Mouse (Mus musculus) lung, postnatal 25 days (tissue): ENCODE results near the gene Tpcn1.
A peak's percentile ranks its signal among the peaks of the same experiment; 100 is the strongest.

Experiments used
- DNase-seq: peaks from one replicate; pipeline ENCODE4 v3.0.0; 2022; ENCODE audit warnings: low spot score

Gene Tpcn1

DNA sequence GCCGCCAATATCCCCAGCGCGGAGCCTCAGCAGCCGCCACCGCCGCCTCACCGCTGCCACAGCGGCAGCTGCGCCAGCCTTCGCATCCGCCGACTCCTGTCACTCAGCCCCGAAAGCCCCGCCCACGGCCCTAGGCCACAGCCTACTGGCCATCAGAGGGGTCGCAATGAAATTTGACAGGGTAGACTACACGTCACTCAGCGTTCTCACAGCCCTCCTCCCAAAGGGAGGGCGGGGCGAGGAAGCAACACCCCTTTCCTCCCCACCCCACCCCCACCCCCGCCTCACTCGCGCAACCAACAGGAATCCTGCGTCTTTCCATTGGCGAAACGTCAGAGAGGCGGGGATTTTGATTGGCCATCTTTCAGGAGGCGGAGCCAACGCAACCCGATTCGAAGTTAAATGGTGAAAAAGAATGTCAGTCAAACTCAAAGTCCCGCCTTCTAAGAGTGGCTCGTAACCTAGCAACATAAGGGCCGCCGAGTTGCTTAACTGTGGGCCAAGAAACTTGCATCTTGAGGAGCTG is at the start of gene Tpcn1, which contains the start of gene Iqcd:
Gene Tpcn1 (minus strand): TSS at position 105 of the 526 bp plus-strand sequence.
Gene Iqcd (plus strand): TSS at position 448 of the 526 bp plus-strand sequence.
- DNase-seq: peak; percentile 99

DNA sequence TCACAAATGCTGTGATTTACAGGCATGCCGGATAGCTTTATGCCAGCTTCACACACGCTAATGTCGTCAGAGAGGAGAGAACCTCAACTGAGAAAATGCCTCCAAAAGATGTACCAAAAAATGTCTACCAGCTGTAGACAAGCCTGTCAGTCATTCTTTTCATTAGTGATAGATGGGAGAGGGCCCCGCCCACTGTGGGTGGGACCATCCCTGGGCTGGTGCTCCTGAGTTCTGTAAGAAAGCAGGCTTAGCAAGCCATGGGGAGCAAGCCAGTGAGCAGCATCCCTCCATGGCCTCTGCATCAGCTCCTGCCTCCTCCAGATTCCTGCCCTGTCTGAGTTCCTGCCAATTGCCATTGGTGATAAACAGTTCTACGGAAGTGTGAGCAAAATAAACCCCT is 47.2 kb upstream of the Tpcn1 start:
- no peak for DNase-seq

- DNase-seq: no peak
These were observed 46.4 kb upstream of the Tpcn1 start for GRCm38 (mm10) chr5:120634860-120635259.

- DNase-seq: no peak
These were observed 45.7 kb upstream of the Tpcn1 start, which contains the start of gene Cfap73 for GRCm38 (mm10) chr5:120634131-120634530. TSS of gene Cfap73 (minus strand) at chr5:120634235.

DNA sequence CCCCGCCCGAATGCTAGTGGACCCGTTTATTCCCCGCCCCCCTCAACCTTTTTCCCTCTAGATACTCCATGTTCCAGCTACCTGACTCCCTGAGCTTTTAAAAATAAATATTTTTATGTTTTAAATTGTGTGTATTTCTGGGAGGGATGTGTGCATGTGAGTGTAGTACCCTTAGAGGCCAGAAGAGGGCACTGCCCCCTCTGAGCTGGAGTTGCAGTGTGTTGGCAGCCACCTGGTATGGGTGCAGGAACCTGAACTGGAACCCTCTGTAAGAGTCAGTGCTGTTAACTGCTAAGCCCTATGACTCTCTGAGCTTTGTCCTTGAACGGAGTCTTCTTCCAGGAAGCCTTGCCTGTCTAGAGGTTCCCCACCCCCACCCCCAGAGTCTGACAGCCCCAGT is 43.4 kb upstream of the Tpcn1 start:
- DNase-seq: no peak

- DNase-seq: no peak
These were observed 42.7 kb upstream of the Tpcn1 start for GRCm38 (mm10) chr5:120631128-120631527.

DNA sequence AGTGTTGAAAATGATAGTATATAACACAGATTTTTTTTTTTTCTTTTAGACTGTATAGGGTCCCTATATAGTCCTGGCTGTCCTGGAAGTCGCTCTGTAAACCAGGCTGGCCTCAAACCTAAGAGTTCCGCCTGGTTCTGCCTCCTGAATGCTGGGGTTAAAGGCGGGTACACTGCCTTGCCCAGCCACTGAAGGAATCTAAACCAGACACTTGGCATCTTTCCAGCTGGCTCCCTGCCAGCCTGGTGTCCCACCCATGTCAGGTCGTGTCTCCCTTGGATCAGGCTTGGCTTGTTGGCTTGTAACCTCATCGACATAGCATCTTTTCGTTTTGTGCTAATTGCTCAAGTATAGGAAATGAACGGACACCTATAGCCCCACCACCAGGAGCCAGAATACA is 40.2 kb upstream of the Tpcn1 start:
- DNase-seq: no peak

GRCm38 (mm10) chr5:120627515-120628300 is 39.2 kb upstream of the Tpcn1 start:
- DNase-seq: no peak

- DNase-seq: no peak
These were observed 37.9 kb upstream of the Tpcn1 start for GRCm38 (mm10) chr5:120626399-120626798.

DNA sequence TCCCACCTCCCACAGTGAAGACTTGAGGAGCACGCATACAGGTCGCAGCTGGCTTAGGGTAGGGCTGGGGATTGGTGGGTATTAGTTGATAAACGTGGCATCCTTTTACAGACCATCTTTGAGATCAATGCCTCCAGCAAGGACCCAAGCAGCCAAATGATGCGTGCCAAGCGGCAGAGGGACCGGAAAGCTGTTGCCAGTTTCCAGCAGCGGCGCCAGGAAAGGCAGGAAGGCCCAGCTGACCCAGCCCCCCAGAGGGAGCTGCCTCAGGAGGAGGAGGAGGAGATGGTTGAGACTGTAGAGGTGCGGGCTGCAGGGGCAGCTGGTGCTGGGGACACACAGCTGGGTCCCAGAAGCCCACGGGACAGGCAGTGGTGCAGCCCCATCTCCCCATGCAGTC is 36.0 kb upstream of the Tpcn1 start:
- no peak for DNase-seq

DNA sequence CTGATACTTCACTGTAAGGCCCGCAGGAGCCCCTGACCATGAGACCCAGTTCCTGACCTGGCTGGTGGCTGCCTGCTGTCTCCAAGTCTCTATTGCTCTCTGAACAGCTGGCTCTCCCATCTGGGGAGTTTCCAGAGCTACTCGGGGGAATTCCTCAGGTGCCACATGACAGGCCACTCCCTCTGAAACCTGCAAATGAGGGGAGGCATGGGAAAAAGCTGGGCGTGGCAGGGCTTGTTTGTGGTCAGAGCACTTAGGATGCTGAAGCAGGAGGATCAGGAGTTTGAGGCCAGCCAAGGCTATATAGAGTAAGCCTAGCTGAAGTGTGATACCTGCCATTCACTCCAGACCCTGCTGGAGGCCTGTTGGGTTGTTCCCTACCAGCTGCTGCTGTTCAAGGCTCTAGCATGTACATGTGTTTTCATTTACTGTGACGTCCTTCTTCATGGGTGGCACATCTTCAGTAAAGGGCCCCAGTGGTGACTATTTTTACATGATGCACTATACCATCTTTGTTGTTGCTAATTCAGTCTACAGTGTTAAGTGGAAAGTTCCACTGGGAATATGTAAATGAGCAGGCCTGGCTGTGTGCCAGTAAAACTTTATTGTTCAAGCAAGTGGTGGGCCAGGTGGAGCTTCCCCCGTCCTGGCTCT is 33.9 kb upstream of the Tpcn1 start:
- DNase-seq: no peak

DNA sequence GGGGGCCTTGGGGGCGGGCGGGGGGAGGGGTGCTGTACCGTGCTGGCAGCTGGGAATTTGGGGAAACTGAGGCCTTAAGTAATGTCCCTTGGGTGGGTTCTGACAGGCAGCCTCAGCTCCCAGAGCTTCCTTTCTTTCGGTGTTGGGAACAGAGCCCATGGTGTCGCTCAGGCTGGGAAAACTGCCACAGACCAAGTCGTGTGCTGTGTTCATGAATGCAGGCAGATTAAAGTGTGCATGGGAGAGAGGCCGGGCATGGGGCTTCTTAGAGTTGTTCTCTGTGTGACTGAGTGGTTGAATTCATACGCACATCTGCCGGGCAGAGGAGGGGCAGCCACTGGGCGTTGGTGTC is 33.3 kb upstream of the Tpcn1 start:
- DNase-seq: no peak

GRCm38 (mm10) chr5:120621078-120621765 is 32.7 kb upstream of the Tpcn1 start:
- DNase-seq: no peak

DNA sequence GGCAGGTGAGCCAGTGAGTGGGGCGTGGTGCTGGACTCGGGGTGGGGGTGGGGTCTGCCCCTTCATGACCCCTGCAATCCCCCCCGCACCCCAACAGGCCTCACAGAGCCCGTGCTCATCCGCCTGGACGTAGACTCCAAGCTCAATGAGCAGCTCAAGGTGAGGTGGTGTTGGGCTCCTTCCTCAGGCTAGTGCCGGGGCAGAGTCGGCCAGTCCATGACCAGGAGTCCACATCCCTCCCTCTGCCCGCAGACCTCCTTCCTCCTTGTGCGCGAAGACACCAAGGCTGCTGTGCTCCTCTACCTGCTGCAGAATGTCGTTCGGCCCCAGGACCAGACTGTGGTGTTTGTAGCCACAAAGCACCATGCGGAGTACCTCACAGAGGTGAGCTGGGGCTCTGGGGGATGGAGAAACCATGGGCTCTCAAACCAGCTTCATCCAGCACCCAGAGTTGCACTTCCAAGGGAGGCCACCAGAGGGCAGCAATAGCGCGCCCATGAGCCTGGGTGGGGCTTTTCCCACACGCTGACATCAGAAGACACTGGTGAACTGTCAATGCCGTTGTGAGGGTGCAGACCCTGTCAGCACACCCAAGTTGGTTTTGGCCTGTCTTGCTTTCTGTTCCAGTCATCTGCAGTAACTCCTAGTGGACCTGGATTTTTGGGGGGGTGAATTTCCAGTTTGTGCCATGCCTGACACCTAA is 32.1 kb upstream of the Tpcn1 start:
- peak; percentile 70 for DNase-seq

- DNase-seq: peak; percentile 31
These were observed 30.7 kb upstream of the Tpcn1 start for GRCm38 (mm10) chr5:120619201-120619600.

- DNase-seq: no peak
These were observed 30.3 kb upstream of the Tpcn1 start for GRCm38 (mm10) chr5:120618778-120619177.

- no peak for DNase-seq
These were observed 27.4 kb upstream of the Tpcn1 start for GRCm38 (mm10) chr5:120615903-120616302.

DNA sequence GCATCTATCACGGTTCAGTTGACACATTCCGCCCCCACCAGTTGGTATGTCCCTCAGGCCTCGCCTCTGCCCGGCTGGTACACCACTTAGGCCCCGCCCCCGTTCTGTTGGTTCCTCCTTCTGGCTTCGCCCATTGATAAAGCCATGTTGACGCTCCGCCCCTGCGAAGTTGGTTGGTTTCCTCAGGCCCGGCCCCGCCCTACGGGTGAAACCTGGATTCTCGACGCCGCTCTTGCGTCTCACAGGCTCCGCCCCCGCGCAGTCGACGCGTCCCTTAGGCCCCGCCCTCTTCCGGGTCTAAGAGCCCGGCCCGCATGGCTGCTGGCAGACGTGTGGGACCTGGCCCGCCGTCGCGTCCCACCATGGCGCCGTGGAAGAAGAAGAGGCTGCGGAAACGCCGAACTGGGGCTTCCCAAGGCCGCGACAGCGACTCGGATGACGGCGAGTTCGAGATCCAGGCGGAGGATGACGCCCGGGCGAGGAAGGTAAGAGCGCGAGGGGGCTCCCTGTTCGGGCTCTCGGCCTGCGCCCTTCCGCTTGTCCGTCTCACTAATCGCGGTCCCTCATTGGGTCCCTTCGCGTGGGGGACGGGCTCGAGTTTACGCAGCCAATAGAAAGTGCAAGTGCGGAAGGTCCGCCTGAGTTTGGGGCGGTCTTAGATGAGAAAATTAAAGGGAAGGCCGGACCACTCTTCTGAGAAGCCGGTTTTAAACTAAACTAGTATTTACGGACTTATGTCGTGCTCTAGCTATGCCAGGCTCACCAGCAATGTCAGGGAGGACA is 24.5 kb upstream of the Tpcn1 start:
- peak; percentile 100 for DNase-seq

DNA sequence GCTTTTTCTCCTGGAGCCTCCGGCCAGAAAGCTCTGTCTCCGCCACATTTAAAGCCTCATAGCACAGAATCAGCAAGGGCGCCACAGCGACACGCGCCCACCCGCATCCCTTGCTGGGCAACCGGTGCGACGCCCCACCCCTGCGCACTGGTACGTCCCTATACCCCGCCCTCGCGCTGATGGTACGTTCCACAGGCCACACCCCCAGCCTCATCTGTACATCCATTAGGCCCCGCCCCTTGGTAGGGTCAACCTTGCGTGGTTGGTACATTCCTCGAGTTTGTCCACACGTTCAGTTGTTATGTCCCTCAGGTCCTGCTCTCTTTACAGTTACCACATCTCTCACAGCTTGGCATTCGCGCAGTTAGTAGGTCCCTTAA is 24.0 kb upstream of the Tpcn1 start, which contains the start of the genes Rita1 and Ddx54:
Gene Rita1 (minus strand): TSS at position 148 of the 380 bp plus-strand sequence.
Gene Ddx54 (plus strand): TSS at position 298 of the 380 bp plus-strand sequence.
- peak; percentile 97 for DNase-seq

DNA sequence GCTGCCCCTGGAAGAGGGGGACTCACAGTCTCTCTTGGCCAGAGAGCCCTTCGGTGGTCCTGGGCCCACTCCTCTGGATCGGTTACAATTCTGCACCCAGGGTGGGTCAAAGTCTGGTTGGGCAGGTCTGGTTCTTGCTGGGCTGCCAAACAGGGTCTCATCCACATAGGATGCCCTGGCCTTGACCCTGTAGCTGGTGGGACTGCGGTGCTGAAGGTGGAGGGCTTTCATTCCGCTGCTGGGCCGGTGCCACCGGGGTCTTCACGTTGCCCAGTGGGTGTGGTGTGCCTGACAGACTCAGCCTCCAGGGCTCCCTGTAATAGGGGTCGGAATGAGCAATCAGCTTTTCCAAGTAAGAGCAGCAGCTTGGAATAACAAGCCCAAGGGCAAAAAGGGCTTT is 22.9 kb upstream of the Tpcn1 start:
- no peak for DNase-seq

GRCm38 (mm10) chr5:120610906-120611305 is 22.4 kb upstream of the Tpcn1 start:
- no peak for DNase-seq
